Mouse (Mus musculus) G1E (cell line): Measurements from ENCODE around the gene Mdm2.

Experiments
- CTCF ChIP-seq: IDR thresholded peaks from 2 replicates; pipeline ENCODE4 v1.5.1; 2012; ENCODE audit warnings: low read depth, low read length, inconsistent platforms, mixed read lengths
- GATA1 ChIP-seq: IDR thresholded peaks from 2 replicates; pipeline ENCODE4 v1.6.1; 2012; ENCODE audit warnings: borderline replicate concordance, low read length, inconsistent platforms, mixed read lengths
- POLR2AphosphoS5 ChIP-seq: IDR thresholded peaks from 2 replicates; pipeline ENCODE4 v1.6.1; 2012; ENCODE audit warnings: low read depth, low read length, inconsistent platforms; ENCODE audit not compliant: insufficient replicate concordance
- TAL1 ChIP-seq: conservative IDR thresholded peaks from 2 replicates; pipeline ENCODE4 v1.6.1; 2012; ENCODE audit warnings: low read depth, low read length, inconsistent platforms, mixed read lengths

GRCm38 (mm10) chr10:117642201-117642450, 68.4 kb downstream of the Mdm2 start:
- no peak for TF ChIP-seq CTCF
- TF ChIP-seq TAL1, result no peak
- TF ChIP-seq GATA1, result no peak
- no peak for TF ChIP-seq POLR2AphosphoS5
